In the genomic region with DNA sequence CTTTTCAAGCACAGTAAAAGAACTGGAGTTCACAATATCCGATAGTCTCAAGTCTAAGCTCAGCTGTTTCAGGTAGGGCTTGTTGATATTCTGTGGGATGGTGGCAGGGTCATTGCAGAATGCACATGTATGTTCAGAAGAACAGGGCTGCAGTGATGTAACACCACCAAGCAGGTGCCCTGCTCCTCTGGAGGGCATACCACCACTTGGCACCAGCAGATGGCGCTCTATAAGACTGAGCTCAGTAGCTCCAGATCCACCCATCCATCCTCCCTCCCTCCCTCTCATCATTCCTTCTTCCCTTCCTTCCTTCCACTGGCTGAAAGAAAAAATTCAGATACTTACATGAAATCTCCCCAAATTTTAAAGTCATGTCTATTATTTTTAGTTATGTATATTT, we compare ENCODE assay signal across 11 mouse cellular contexts.
DNase-seq lines count a peak whose midpoint lies in the region; ATAC-seq lines count a peak whose summit lies in the region.
"Had no signal": no experiment of that assay in that cellular context is flagged by ENCODE, and none has a peak within 500 bp of the region (broad histone marks: within the 10 kb centered on the region; RNA-seq: fewer than 3 reads in every experiment).

No protein-coding gene starts in this region.

- no peak overlapping the region for H3K27ac ChIP-seq in forebrain, embryonic 10.5 days
- H3K27ac ChIP-seq in forebrain, embryonic 12.5 days, result no peak overlapping the region
- H3K27ac ChIP-seq in midbrain, embryonic 10.5 days (replicated peaks), result no peak overlapping the region
- H3K27ac ChIP-seq in midbrain, embryonic 13.5 days, result no peak overlapping the region
- H3K27ac ChIP-seq: heart, embryonic 15.5 days; midbrain, embryonic 12.5 days had no signal

- H3K36me3 ChIP-seq in forebrain, embryonic 10.5 days (replicated peaks), result no peaks in the 10 kb centered on the region
- H3K36me3 ChIP-seq in forebrain, embryonic 12.5 days (replicated peaks), result 0 out of 2 replicates have a peak, but pooled peaks cover 4% of the 10 kb centered on the region
- peaks cover 30% of the 10 kb centered on the region for H3K36me3 ChIP-seq in midbrain, embryonic 10.5 days
- H3K36me3 ChIP-seq in midbrain, embryonic 13.5 days, result peaks cover 21% of the 10 kb centered on the region
- H3K36me3 ChIP-seq: G1E had no signal

- no peak overlapping the region for H3K4me2 ChIP-seq in forebrain, embryonic 12.5 days
- no peak overlapping the region for H3K4me2 ChIP-seq in midbrain, embryonic 13.5 days (replicated peaks)
- H3K4me2 ChIP-seq: heart, embryonic 15.5 days; midbrain, embryonic 12.5 days had no signal

- peak; percentile 38 for DNase-seq in forebrain, embryonic 10.5 days (ENCODE audit: extremely low spot score, low spot score)
- peak; percentile 62 for DNase-seq in midbrain, embryonic 10.5 days (ENCODE audit: low spot score)
- peak; percentile 25 for DNase-seq in cerebellum, adult 11-12 months
- peak; percentile 80 for DNase-seq in testis, postnatal 10 days (ENCODE audit: low spot score)

- no peak overlapping the region for H3K4me3 ChIP-seq in forebrain, embryonic 10.5 days
- H3K4me3 ChIP-seq in forebrain, embryonic 12.5 days (replicated peaks), result no peak overlapping the region
- H3K4me3 ChIP-seq in midbrain, embryonic 10.5 days, result no peak overlapping the region
- no peak overlapping the region for H3K4me3 ChIP-seq in midbrain, embryonic 13.5 days (replicated peaks)
- H3K4me3 ChIP-seq: heart, embryonic 15.5 days; midbrain, embryonic 12.5 days had no signal

- peaks cover 11% of the 10 kb centered on the region for H3K4me1 ChIP-seq in forebrain, embryonic 10.5 days
- H3K4me1 ChIP-seq in forebrain, embryonic 12.5 days, result peaks cover 1% of the 10 kb centered on the region; the same call in 1 of the 2 replicates
- H3K4me1 ChIP-seq in midbrain, embryonic 10.5 days, result peaks cover under 1% of the 10 kb centered on the region; the same call in 1 of the 2 replicates
- H3K4me1 ChIP-seq in midbrain, embryonic 13.5 days (replicated peaks), result peaks cover 8% of the 10 kb centered on the region; the same call in 1 of the 2 replicates
- H3K4me1 ChIP-seq: heart, embryonic 15.5 days; midbrain, embryonic 12.5 days had no signal

- no peaks in the 10 kb centered on the region for H3K9me3 ChIP-seq in forebrain, embryonic 10.5 days
- H3K9me3 ChIP-seq in forebrain, embryonic 12.5 days, result no peaks in the 10 kb centered on the region
- H3K9me3 ChIP-seq in midbrain, embryonic 10.5 days (replicated peaks), result no peaks in the 10 kb centered on the region
- H3K9me3 ChIP-seq in midbrain, embryonic 13.5 days, result no peaks in the 10 kb centered on the region
- H3K9me3 ChIP-seq: heart, embryonic 15.5 days; midbrain, embryonic 12.5 days had no signal

- WGBS in forebrain, embryonic 10.5 days, result 60% methylated on average over 2 of the region's 2 CpGs
- 56% methylated on average over 2 of the region's 2 CpGs for WGBS in forebrain, embryonic 12.5 days
- 51% methylated on average over 2 of the region's 2 CpGs for WGBS in midbrain, embryonic 10.5 days
- WGBS in midbrain, embryonic 13.5 days, result 61% methylated on average over 2 of the region's 2 CpGs

- H3K27me3 ChIP-seq in forebrain, embryonic 10.5 days (ENCODE audit: poor library complexity, severe bottlenecking), result peaks cover 23% of the 10 kb centered on the region
- H3K27me3 ChIP-seq in forebrain, embryonic 12.5 days, result peaks cover 4% of the 10 kb centered on the region; the same call in 1 of the 2 replicates
- no peaks in the 10 kb centered on the region; the same call in none of the 2 replicates for H3K27me3 ChIP-seq in midbrain, embryonic 10.5 days (ENCODE audit: low read depth, poor library complexity, severe bottlenecking)
- H3K27me3 ChIP-seq in midbrain, embryonic 13.5 days, result no peaks in the 10 kb centered on the region
- H3K27me3 ChIP-seq: heart, embryonic 15.5 days; midbrain, embryonic 12.5 days had no signal

- H3K9ac ChIP-seq in forebrain, embryonic 12.5 days, result no peak overlapping the region
- H3K9ac ChIP-seq in midbrain, embryonic 13.5 days (replicated peaks), result no peak overlapping the region
- H3K9ac ChIP-seq: heart, embryonic 15.5 days; midbrain, embryonic 12.5 days had no signal

- ATAC-seq in forebrain, embryonic 12.5 days (ENCODE audit: low FRiP score), result no peak
- no peak for ATAC-seq in midbrain, embryonic 13.5 days
- ATAC-seq in hematopoietic stem cell, adult 5-6 weeks (replicated peaks in 1 of 2; ENCODE audit: insufficient read depth in 1 of 2, low FRiP score in 2 of 2, low TSS enrichment in 1 of 2, low read depth in 1 of 2, poor library complexity in 2 of 2, severe bottlenecking in 2 of 2), result peak; percentile 35 to 52; a peak in 1 of 4 replicates
- ATAC-seq in megakaryocyte progenitor cell, adult 5-6 weeks (replicated peaks; ENCODE audit: poor library complexity), result peak; percentile 68

Comparison
In these comparisons a context has a peak if more than half of its experiments do, and no peak if none do; other contexts are left out.
1. DNase-seq: peak in every context shown above with its lines; median percentile 80 in testis, postnatal 10 days; 62 in midbrain, embryonic 10.5 days; 38 in forebrain, embryonic 10.5 days; 25 in cerebellum, adult 11-12 months.
2. ATAC-seq: peak in hematopoietic stem cell, adult 5-6 weeks (2 of 2) and megakaryocyte progenitor cell, adult 5-6 weeks (single experiment); none in forebrain, embryonic 12.5 days (single experiment) and midbrain, embryonic 13.5 days (single experiment).